Mouse (Mus musculus): Measurements from ENCODE around the gene Def8. TPM values are rescaled to one million over a fixed set of nuclear protein-coding genes. Genes with fewer than 3 reads are reported as not detected.
A peak's percentile ranks its signal among the peaks of the same experiment; 100 is the strongest.

Gene Def8
- polyA plus RNA-seq, 1 experiment from 2014 or later: 27.0 TPM

- H3K4me3 ChIP-seq (replicated peaks; ENCODE audit: low read length): no peak overlapping the region
- WGBS: 91% methylated on average over 7 of the region's 7 CpGs
- ATAC-seq (ENCODE audit: insufficient read depth, low FRiP score): peak; percentile 48; the same call in 1 of the 2 replicates
- no peaks in the 10 kb centered on the region for H3K4me1 ChIP-seq (ENCODE audit: control insufficient read depth, insufficient read depth, low read length)
- no peak overlapping the region for H3K9ac ChIP-seq (ENCODE audit: low read length)
- H3K4me2 ChIP-seq (ENCODE audit: low read depth, low read length): no peak overlapping the region
- H3K27ac ChIP-seq (ENCODE audit: low read length): no peak overlapping the region
- H3K36me3 ChIP-seq (ENCODE audit: control insufficient read depth, insufficient read depth, low read length): peaks cover 52% of the 10 kb centered on the region
- H3K9me3 ChIP-seq (replicated peaks; ENCODE audit: control insufficient read depth, low read length): no peaks in the 10 kb centered on the region
- no peaks in the 10 kb centered on the region for H3K27me3 ChIP-seq (ENCODE audit: control insufficient read depth, insufficient read depth, low read length)
These were observed 34.3 kb upstream of the Def8 start for GRCm38 (mm10) chr8:123389026-123389425.

- Histone ChIP-seq H3K36me3 (ENCODE audit: control insufficient read depth, insufficient read depth, low read length) (peaks cover 47% of the 10 kb centered on the region), H3K9me3 (replicated peaks; ENCODE audit: control insufficient read depth, low read length) (no peaks in the 10 kb centered on the region), H3K27me3 (ENCODE audit: control insufficient read depth, insufficient read depth, low read length) (no peaks in the 10 kb centered on the region), H3K9ac (ENCODE audit: low read length) (no peak overlapping the region), H3K27ac (ENCODE audit: low read length) (no peak overlapping the region), H3K4me3 (replicated peaks; ENCODE audit: low read length) (no peak overlapping the region), H3K4me2 (ENCODE audit: low read depth, low read length) (no peak overlapping the region), H3K4me1 (ENCODE audit: control insufficient read depth, insufficient read depth, low read length) (no peaks in the 10 kb centered on the region)
- ATAC-seq (ENCODE audit: insufficient read depth, low FRiP score): no peak
- WGBS: 92% methylated on average over 13 of the region's 13 CpGs
These were observed 25.0 kb upstream of the Def8 start for GRCm38 (mm10) chr8:123398308-123398707.

GRCm38 (mm10) chr8:123401936-123402335 lies 21.4 kb upstream of the Def8 start:
- WGBS: 81% methylated on average over 9 of the region's 9 CpGs
- H3K27ac ChIP-seq (ENCODE audit: low read length): no peak overlapping the region
- 0 out of 2 replicates have a peak, but pooled peaks cover under 1% of the 10 kb centered on the region for H3K27me3 ChIP-seq (ENCODE audit: control insufficient read depth, insufficient read depth, low read length)
- H3K36me3 ChIP-seq (ENCODE audit: control insufficient read depth, insufficient read depth, low read length): peaks cover 26% of the 10 kb centered on the region; the same call in 1 of the 2 replicates
- no peaks in the 10 kb centered on the region for H3K9me3 ChIP-seq (replicated peaks; ENCODE audit: control insufficient read depth, low read length)
- H3K4me3 ChIP-seq (replicated peaks; ENCODE audit: low read length): no peak overlapping the region
- no peak overlapping the region for H3K9ac ChIP-seq (ENCODE audit: low read length)
- no peak overlapping the region for H3K4me2 ChIP-seq (ENCODE audit: low read depth, low read length)
- no peaks in the 10 kb centered on the region for H3K4me1 ChIP-seq (ENCODE audit: control insufficient read depth, insufficient read depth, low read length)
- ATAC-seq (ENCODE audit: insufficient read depth, low FRiP score): no peak

- H3K36me3 ChIP-seq (ENCODE audit: control insufficient read depth, insufficient read depth, low read length): peaks cover 19% of the 10 kb centered on the region; the same call in 1 of the 2 replicates
- no peak overlapping the region for H3K4me3 ChIP-seq (replicated peaks; ENCODE audit: low read length)
- ATAC-seq (ENCODE audit: insufficient read depth, low FRiP score): 0 out of 2 replicates have a peak, but pooled peaks have one; percentile 26
- no peaks in the 10 kb centered on the region for H3K9me3 ChIP-seq (replicated peaks; ENCODE audit: control insufficient read depth, low read length)
- H3K9ac ChIP-seq (ENCODE audit: low read length): no peak overlapping the region
- WGBS: 80% methylated on average over 9 of the region's 9 CpGs
- no peak overlapping the region for H3K27ac ChIP-seq (ENCODE audit: low read length)
- no peak overlapping the region for H3K4me2 ChIP-seq (ENCODE audit: low read depth, low read length)
- H3K27me3 ChIP-seq (ENCODE audit: control insufficient read depth, insufficient read depth, low read length): peaks cover 9% of the 10 kb centered on the region; the same call in 1 of the 2 replicates
- no peaks in the 10 kb centered on the region for H3K4me1 ChIP-seq (ENCODE audit: control insufficient read depth, insufficient read depth, low read length)
These were observed 20.5 kb upstream of the Def8 start for GRCm38 (mm10) chr8:123402730-123403326.

- H3K4me3 ChIP-seq (replicated peaks; ENCODE audit: low read length): no peak overlapping the region
- H3K4me2 ChIP-seq (ENCODE audit: low read depth, low read length): no peak overlapping the region
- 56% methylated on average over 8 of the region's 8 CpGs for WGBS
- ATAC-seq (ENCODE audit: insufficient read depth, low FRiP score): no peak
- H3K4me1 ChIP-seq (ENCODE audit: control insufficient read depth, insufficient read depth, low read length): no peaks in the 10 kb centered on the region
- H3K27me3 ChIP-seq (ENCODE audit: control insufficient read depth, insufficient read depth, low read length): peaks cover 21% of the 10 kb centered on the region; the same call in 1 of the 2 replicates
- H3K9me3 ChIP-seq (replicated peaks; ENCODE audit: control insufficient read depth, low read length): no peaks in the 10 kb centered on the region
- peaks cover 8% of the 10 kb centered on the region; the same call in 1 of the 2 replicates for H3K36me3 ChIP-seq (ENCODE audit: control insufficient read depth, insufficient read depth, low read length)
- H3K9ac ChIP-seq (ENCODE audit: low read length): 0 out of 2 replicates have a peak overlapping the region, but pooled peaks have one; percentile 4
- no peak overlapping the region for H3K27ac ChIP-seq (ENCODE audit: low read length)
These were observed 18.8 kb upstream of the Def8 start for GRCm38 (mm10) chr8:123404521-123404920.

GRCm38 (mm10) chr8:123406786-123407185 lies 16.5 kb upstream of the Def8 start, which contains the start of gene Mc1r:
TSS of gene Mc1r (plus strand) at chr8:123407107.
- H3K27me3 ChIP-seq (ENCODE audit: control insufficient read depth, insufficient read depth, low read length): peaks cover 43% of the 10 kb centered on the region
- ATAC-seq (ENCODE audit: insufficient read depth, low FRiP score): no peak
- H3K4me1 ChIP-seq (ENCODE audit: control insufficient read depth, insufficient read depth, low read length): peaks cover 6% of the 10 kb centered on the region
- no peak within 1 kb of the TSS for H3K9ac ChIP-seq (ENCODE audit: low read length)
- H3K9me3 ChIP-seq (replicated peaks; ENCODE audit: control insufficient read depth, low read length): no peaks in the 10 kb centered on the region
- H3K4me2 ChIP-seq (ENCODE audit: low read depth, low read length): no peak within 1 kb of the TSS
- H3K36me3 ChIP-seq (ENCODE audit: control insufficient read depth, insufficient read depth, low read length): peaks cover 8% of the 10 kb centered on the region; the same call in 1 of the 2 replicates
- no peak within 1 kb of the TSS for H3K4me3 ChIP-seq (replicated peaks; ENCODE audit: low read length)
- no peak within 1 kb of the TSS for H3K27ac ChIP-seq (ENCODE audit: low read length)
- WGBS: 8% methylated on average over 4 of the region's 4 CpGs

GRCm38 (mm10) chr8:123407612-123408011 lies 15.7 kb upstream of the Def8 start:
- no peak overlapping the region for H3K4me2 ChIP-seq (ENCODE audit: low read depth, low read length)
- H3K4me3 ChIP-seq (replicated peaks; ENCODE audit: low read length): no peak overlapping the region
- H3K27me3 ChIP-seq (ENCODE audit: control insufficient read depth, insufficient read depth, low read length): peaks cover 51% of the 10 kb centered on the region
- peaks cover 7% of the 10 kb centered on the region for H3K4me1 ChIP-seq (ENCODE audit: control insufficient read depth, insufficient read depth, low read length)
- no peak overlapping the region for H3K9ac ChIP-seq (ENCODE audit: low read length)
- H3K9me3 ChIP-seq (replicated peaks; ENCODE audit: control insufficient read depth, low read length): no peaks in the 10 kb centered on the region
- no peak for ATAC-seq (ENCODE audit: insufficient read depth, low FRiP score)
- WGBS: 86% methylated on average over 13 of the region's 13 CpGs
- no peak overlapping the region for H3K27ac ChIP-seq (ENCODE audit: low read length)
- peaks cover 6% of the 10 kb centered on the region; the same call in 1 of the 2 replicates for H3K36me3 ChIP-seq (ENCODE audit: control insufficient read depth, insufficient read depth, low read length)

GRCm38 (mm10) chr8:123408586-123409544 lies 14.5 kb upstream of the Def8 start:
- Histone ChIP-seq H3K36me3 (ENCODE audit: control insufficient read depth, insufficient read depth, low read length) (no peaks in the 10 kb centered on the region), H3K4me3 (replicated peaks; ENCODE audit: low read length) (no peak overlapping the region), H3K4me1 (ENCODE audit: control insufficient read depth, insufficient read depth, low read length) (peaks cover 7% of the 10 kb centered on the region), H3K9ac (ENCODE audit: low read length) (no peak overlapping the region), H3K4me2 (ENCODE audit: low read depth, low read length) (no peak overlapping the region), H3K27me3 (ENCODE audit: control insufficient read depth, insufficient read depth, low read length) (peaks cover 62% of the 10 kb centered on the region), H3K27ac (ENCODE audit: low read length) (no peak overlapping the region), H3K9me3 (replicated peaks; ENCODE audit: control insufficient read depth, low read length) (no peaks in the 10 kb centered on the region)
- 69% methylated on average over 9 of the region's 9 CpGs for WGBS
- peak; percentile 23; the same call in 1 of the 2 replicates for ATAC-seq (ENCODE audit: insufficient read depth, low FRiP score)

Data from stomach, embryonic 16.5 days (tissue).